Mouse (Mus musculus) MEL (cell line): ENCODE data around the gene Plcb3.

ENCODE experiments used
- CHD2 ChIP-seq: IDR thresholded peaks from 2 replicates; pipeline ENCODE4 v1.6.1; 2011; ENCODE audit warnings: low read length, improper control_type of control experiment
- CTCF ChIP-seq, 3 experiments: IDR thresholded peaks in 2 of 3; conservative IDR thresholded peaks in 1 of 3; 2 replicates each; pipeline ENCODE4 v1.5.1; 2011 to 2012; ENCODE audit warnings: low read length in 3 of 3, low read depth in 2 of 3, mild to moderate bottlenecking in 2 of 3, improper control_type of control experiment in 1 of 3, inconsistent platforms in 1 of 3, mixed read lengths in 1 of 3, moderate library complexity in 1 of 3; ENCODE audit not compliant: control insufficient read depth in 1 of 3, insufficient read depth in 1 of 3, poor library complexity in 1 of 3, severe bottlenecking in 1 of 3
- EP300 ChIP-seq, 2 experiments: IDR thresholded peaks; 2 replicates each; pipeline ENCODE4 v1.6.1; 2011; ENCODE audit warnings: improper control_type of control experiment in 2 of 2, low read length in 2 of 2, low read depth in 1 of 2, mild to moderate bottlenecking in 1 of 2
- GABPA ChIP-seq: IDR thresholded peaks from 2 replicates; pipeline ENCODE4 v1.6.1; 2012; ENCODE audit warnings: low read depth, mild to moderate bottlenecking, inconsistent platforms, low read length, improper control_type of control experiment, moderate library complexity
- MAFK ChIP-seq: IDR thresholded peaks from 2 replicates; pipeline ENCODE4 v1.6.1; 2011; ENCODE audit warnings: low read depth, mild to moderate bottlenecking, low read length, improper control_type of control experiment, borderline replicate concordance
- MEF2A ChIP-seq: IDR thresholded peaks from 2 replicates; pipeline ENCODE4 v1.6.1; 2014; ENCODE audit warnings: low read depth, mild to moderate bottlenecking, inconsistent platforms, low read length, improper control_type of control experiment; ENCODE audit not compliant: poor library complexity, insufficient replicate concordance, severe bottlenecking; ENCODE audit errors: extremely low read depth
- MYC ChIP-seq: IDR thresholded peaks from 2 replicates; pipeline ENCODE4 v1.6.1; 2011; ENCODE audit warnings: low read depth, mild to moderate bottlenecking, low read length, improper control_type of control experiment, moderate library complexity
- POLR2A ChIP-seq, 2 experiments: IDR thresholded peaks; 2 replicates each; pipeline ENCODE4 v1.6.1; 2011 to 2012; ENCODE audit warnings: low read length in 2 of 2, mild to moderate bottlenecking in 2 of 2, control low read depth in 1 of 2, improper control_type of control experiment in 1 of 2, low read depth in 1 of 2, moderate library complexity in 1 of 2; ENCODE audit not compliant: control insufficient read depth in 1 of 2, insufficient read depth in 1 of 2, poor library complexity in 1 of 2
- POLR2AphosphoS2 ChIP-seq: IDR thresholded peaks from 2 replicates; pipeline ENCODE4 v1.6.1; 2011; ENCODE audit warnings: low read length, improper control_type of control experiment
- POLR2AphosphoS5 ChIP-seq: IDR thresholded peaks from 2 replicates; pipeline ENCODE4 v1.6.1; 2012; ENCODE audit warnings: low read depth, borderline replicate concordance, mild to moderate bottlenecking, inconsistent platforms, low read length, moderate library complexity, mixed read lengths
- SIN3A ChIP-seq: IDR thresholded peaks from 2 replicates; pipeline ENCODE4 v1.6.1; 2012; ENCODE audit warnings: low read length, improper control_type of control experiment, inconsistent platforms
- TBP ChIP-seq: IDR thresholded peaks from 2 replicates; pipeline ENCODE4 v1.8.0; 2011; ENCODE audit warnings: low read depth, low read length, improper control_type of control experiment
- ZMIZ1 ChIP-seq: IDR thresholded peaks from 2 replicates; pipeline ENCODE4 v1.6.1; 2012; ENCODE audit warnings: low read depth, mild to moderate bottlenecking, inconsistent platforms, low read length, improper control_type of control experiment, moderate library complexity
- ZNF384 ChIP-seq: IDR thresholded peaks from 2 replicates; pipeline ENCODE4 v1.6.1; 2012; ENCODE audit warnings: low read depth, mild to moderate bottlenecking, inconsistent platforms, low read length, improper control_type of control experiment

GRCm38 (mm10) chr19:6969665-6970381 lies 6.4 kb downstream of the Plcb3 start:
- TF ChIP-seq POLR2AphosphoS5 (no peak), TBP (no peak), POLR2A (IDR thresholded peaks at IDR 0.05; ENCODE audit: control insufficient read depth in 1 of 2, insufficient read depth in 1 of 2, low read depth in 1 of 2, low read length in 2 of 2, poor library complexity in 1 of 2) (peak; percentile 68 to 71; a peak in 3 of 4 replicates), EP300 (IDR thresholded peaks at IDR 0.05; ENCODE audit: low read depth in 1 of 2, low read length in 2 of 2) (no peak), CTCF (IDR thresholded peaks at IDR 0.05 in 2 of 3, conservative IDR thresholded peaks at IDR 0.05 in 1 of 3; ENCODE audit: control insufficient read depth in 1 of 3, insufficient read depth in 1 of 3, low read depth in 2 of 3, low read length in 3 of 3, poor library complexity in 1 of 3, severe bottlenecking in 1 of 3) (peak; percentile 52 to 89 (median 60)), GABPA (no peak), MAFK (no peak), POLR2AphosphoS2 (no peak), ZNF384 (no peak), ZMIZ1 (no peak), MYC (no peak), SIN3A (no peak), MEF2A (no peak), CHD2 (no peak)
